10 mouse cellular contexts compared by ENCODE assay signal in genomic region chr5:129002571-129003011, GRCm38 (mm10). TPM values are rescaled to one million over a fixed set of nuclear protein-coding genes. Genes with fewer than 3 reads are reported as not detected.
DNase-seq lines count a peak whose midpoint lies in the region; ATAC-seq and TF ChIP-seq lines count a peak whose summit lies in the region.
"Had no signal": no experiment of that assay in that cellular context is flagged by ENCODE, and none has a peak within 500 bp of the region (broad histone marks: within the 10 kb centered on the region; RNA-seq: fewer than 3 reads in every experiment).

No protein-coding gene starts in this region.

- no peak overlapping the region for H3K9ac ChIP-seq in kidney, postnatal 0 days (ENCODE audit: low read depth, low read length)
- H3K9ac ChIP-seq: midbrain, embryonic 12.5 days had no signal

- peak; percentile 31 for ATAC-seq in kidney, postnatal 0 days (replicated peaks; ENCODE audit: low FRiP score, low read depth)
- ATAC-seq in megakaryocyte, adult 5-6 weeks (ENCODE audit: poor library complexity, severe bottlenecking): peak; percentile 66

- peak overlapping the region; percentile 67 for H3K27ac ChIP-seq in kidney, postnatal 0 days
- H3K27ac ChIP-seq: midbrain, embryonic 12.5 days had no signal

- H3K36me3 ChIP-seq in kidney, postnatal 0 days (ENCODE audit: insufficient read depth, low read length): 0 out of 2 replicates have a peak, but pooled peaks cover 4% of the 10 kb centered on the region

- H3K4me3 ChIP-seq in kidney, postnatal 0 days (replicated peaks; ENCODE audit: low read depth, low read length): no peak overlapping the region
- H3K4me3 ChIP-seq: midbrain, embryonic 12.5 days had no signal

- TF ChIP-seq CTCF in kidney, postnatal 0 days (IDR thresholded peaks at IDR 0.05; ENCODE audit: low read depth): no peak

- peak; percentile 97 for DNase-seq in heart, adult 11 months
- no peak for DNase-seq in heart, postnatal 25 days (ENCODE audit: low spot score)
- peak; percentile 57 for DNase-seq in heart, adult 8-10 months (ENCODE audit: low spot score)
- DNase-seq in kidney, postnatal 0 days (ENCODE audit: low spot score): peak; percentile 84
- no peak for DNase-seq in yolk sac, embryonic 10.5 days (ENCODE audit: low spot score)
- DNase-seq in urinary bladder, adult 2 months (ENCODE audit: low spot score): no peak
- DNase-seq in layer of hippocampus, adult 8-10 months (ENCODE audit: low spot score in 2 of 2): no peak
- DNase-seq: thymus, postnatal 14 days had no signal

- 39% methylated on average over 14 of the region's 14 CpGs for WGBS in kidney, postnatal 0 days

- H3K27me3 ChIP-seq in kidney, postnatal 0 days (ENCODE audit: insufficient read depth, low read length): no peaks in the 10 kb centered on the region
- H3K27me3 ChIP-seq: midbrain, embryonic 12.5 days had no signal

- H3K9me3 ChIP-seq in kidney, postnatal 0 days (replicated peaks; ENCODE audit: low read length): no peaks in the 10 kb centered on the region
- H3K9me3 ChIP-seq: midbrain, embryonic 12.5 days had no signal

- H3K4me2 ChIP-seq in kidney, postnatal 0 days (ENCODE audit: low read length): no peak overlapping the region
- H3K4me2 ChIP-seq: midbrain, embryonic 12.5 days had no signal

- peaks cover 9% of the 10 kb centered on the region for H3K4me1 ChIP-seq in kidney, postnatal 0 days (replicated peaks; ENCODE audit: insufficient read depth, low read length)

- intact Hi-C loops in heart, postnatal 25 days (cut with DNase I): no loop called here

RNA-seq across cellular contexts. Expression of gene Stx2, which starts 5.8 kb away (rescaled TPM):
- 10 to 100 TPM; 12.6 to 14.2 TPM for total RNA-seq in heart, postnatal 25 days (2021)
- 10 to 100 TPM; 10.0 to 15.5 (median 12.4) TPM for total RNA-seq in heart, adult 8-10 months (2022)
- 32.7 and 33.0 TPM in 2 replicates for polyA plus RNA-seq in kidney, postnatal 0 days (2015; fragmentation: Nextera tagmentation; extraction: Ambion mirVana)
- total RNA-seq in megakaryocyte, adult 5-6 weeks (2015): 16.2 and 17.0 TPM in 2 replicates
- 18.3 and 32.9 TPM in 2 replicates for total RNA-seq in megakaryocyte, adult 5-6 weeks (2017)
- 45.6 and 49.8 TPM in 2 replicates for polyA plus RNA-seq in urinary bladder, adult 2 months (2012; rRNA removed)
- 10 to 100 TPM; 28.6 to 39.2 (median 33.4) TPM for total RNA-seq in layer of hippocampus, adult 8-10 months (2022)

RNA-seq across cellular contexts. Expression of gene Ran, which starts 17.3 kb away (rescaled TPM):
- 100 to 1,000 TPM in 1 of 2 experiments, 10 to 100 TPM in 1; 94.6 to 110 TPM for total RNA-seq in heart, postnatal 25 days (2021)
- 100 to 1,000 TPM in 2 of 4 experiments, 10 to 100 TPM in 2; 97.6 to 107 (median 102) TPM for total RNA-seq in heart, adult 8-10 months (2022)
- polyA plus RNA-seq in kidney, postnatal 0 days (2015; fragmentation: Nextera tagmentation; extraction: Ambion mirVana): 392 and 446 TPM in 2 replicates
- total RNA-seq in megakaryocyte, adult 5-6 weeks (2015): 244 and 276 TPM in 2 replicates
- 240 and 264 TPM in 2 replicates for total RNA-seq in megakaryocyte, adult 5-6 weeks (2017)
- 85.8 and 88.0 TPM in 2 replicates for polyA plus RNA-seq in urinary bladder, adult 2 months (2012; rRNA removed)
- total RNA-seq in layer of hippocampus, adult 8-10 months (2022): 100 to 1,000 TPM; 159 to 183 (median 167) TPM

RNA-seq across cellular contexts. Expression of gene Rimbp2, which starts 49.3 kb away (rescaled TPM):
- total RNA-seq in heart, postnatal 25 days (2021): under 1 TPM in 1 of 2 experiments, not detected in 1; 0.20 TPM
- under 1 TPM in 1 of 4 experiments, not detected in 3; 0.09 TPM for total RNA-seq in heart, adult 8-10 months (2022)
- not detected in 2 replicates for polyA plus RNA-seq in kidney, postnatal 0 days (2015; fragmentation: Nextera tagmentation; extraction: Ambion mirVana)
- not detected in 2 replicates for total RNA-seq in megakaryocyte, adult 5-6 weeks (2015)
- not detected in 2 replicates for total RNA-seq in megakaryocyte, adult 5-6 weeks (2017)
- 0.04 and 0.12 TPM in 2 replicates for polyA plus RNA-seq in urinary bladder, adult 2 months (2012; rRNA removed)
- 100 to 1,000 TPM; 109 to 137 (median 123) TPM for total RNA-seq in layer of hippocampus, adult 8-10 months (2022)

Comparison
In these comparisons a context has a peak if more than half of its experiments do, and no peak if none do; other contexts are left out.
1. DNase-seq: peak in heart, adult 11 months (single experiment), heart, adult 8-10 months (single experiment) and kidney, postnatal 0 days (single experiment); none in heart, postnatal 25 days (single experiment), yolk sac, embryonic 10.5 days (single experiment), urinary bladder, adult 2 months (single experiment) and layer of hippocampus, adult 8-10 months (0 of 2).
2. RNA of gene Rimbp2, which starts 49.3 kb away (total RNA-seq): 109 to 137 TPM in layer of hippocampus, adult 8-10 months; 0.20 TPM in heart, postnatal 25 days, 0.09 TPM in heart, adult 8-10 months and not detected in megakaryocyte, adult 5-6 weeks; every median in the first group is over 10 times any median in the second.